Mouse (Mus musculus) frontal cortex, postnatal 36 days (tissue): ENCODE data around the gene St3gal4.

Experiments used
- DNase-seq, 2 experiments: peaks; one replicate each; pipeline ENCODE4 v3.0.0; 2022; ENCODE audit warnings: low spot score in 2 of 2

Gene St3gal4

DNA sequence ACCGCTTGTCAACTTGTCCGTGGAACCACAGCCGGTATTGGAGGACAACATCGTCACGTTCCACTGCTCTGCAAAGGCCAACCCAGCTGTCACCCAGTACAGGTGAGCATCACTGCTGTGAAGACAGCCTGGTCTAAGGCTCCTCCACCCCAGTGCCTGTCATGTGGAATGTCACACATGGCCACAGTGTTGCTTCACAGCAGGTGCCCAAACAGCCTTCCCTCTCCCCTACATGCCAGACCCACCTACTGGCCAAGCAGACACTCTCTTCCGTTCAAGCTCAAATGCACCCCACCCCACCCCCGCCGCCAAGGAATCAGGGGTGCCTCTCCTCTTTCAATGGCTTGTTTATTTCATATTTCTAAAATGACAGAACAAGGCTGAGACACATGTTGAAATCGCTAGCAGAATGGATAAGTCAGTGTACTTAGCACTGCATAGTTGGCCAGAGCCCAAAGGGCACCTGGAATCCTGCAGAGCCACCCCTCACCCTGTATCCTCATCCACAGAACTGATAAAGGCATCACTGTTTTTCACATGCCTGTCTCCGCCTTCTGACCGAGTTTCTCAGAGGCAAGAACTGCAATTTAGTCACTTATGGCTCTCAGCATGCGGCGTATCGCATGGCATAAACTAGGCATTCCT, 111.2 kb downstream of the St3gal4 start:
- DNase-seq = no peak

DNA sequence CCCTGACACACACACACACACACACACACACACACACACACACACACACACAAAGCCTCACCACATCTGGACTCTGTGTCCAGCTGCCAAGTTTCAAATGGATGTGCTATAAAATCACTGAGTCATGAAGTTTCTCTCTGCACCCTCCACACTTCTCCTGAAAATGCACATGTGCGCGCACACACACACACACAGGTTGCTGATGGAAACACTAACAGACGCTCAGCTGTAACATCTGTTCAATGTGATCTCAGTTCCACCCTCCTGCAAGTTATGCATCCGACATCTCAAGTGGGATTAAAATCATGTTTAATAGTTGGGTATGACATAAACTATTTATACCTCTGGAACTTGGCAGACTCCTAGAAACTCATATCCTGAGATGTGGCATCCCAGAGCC, 115.0 kb downstream of the St3gal4 start:
- DNase-seq = no peak

DNA sequence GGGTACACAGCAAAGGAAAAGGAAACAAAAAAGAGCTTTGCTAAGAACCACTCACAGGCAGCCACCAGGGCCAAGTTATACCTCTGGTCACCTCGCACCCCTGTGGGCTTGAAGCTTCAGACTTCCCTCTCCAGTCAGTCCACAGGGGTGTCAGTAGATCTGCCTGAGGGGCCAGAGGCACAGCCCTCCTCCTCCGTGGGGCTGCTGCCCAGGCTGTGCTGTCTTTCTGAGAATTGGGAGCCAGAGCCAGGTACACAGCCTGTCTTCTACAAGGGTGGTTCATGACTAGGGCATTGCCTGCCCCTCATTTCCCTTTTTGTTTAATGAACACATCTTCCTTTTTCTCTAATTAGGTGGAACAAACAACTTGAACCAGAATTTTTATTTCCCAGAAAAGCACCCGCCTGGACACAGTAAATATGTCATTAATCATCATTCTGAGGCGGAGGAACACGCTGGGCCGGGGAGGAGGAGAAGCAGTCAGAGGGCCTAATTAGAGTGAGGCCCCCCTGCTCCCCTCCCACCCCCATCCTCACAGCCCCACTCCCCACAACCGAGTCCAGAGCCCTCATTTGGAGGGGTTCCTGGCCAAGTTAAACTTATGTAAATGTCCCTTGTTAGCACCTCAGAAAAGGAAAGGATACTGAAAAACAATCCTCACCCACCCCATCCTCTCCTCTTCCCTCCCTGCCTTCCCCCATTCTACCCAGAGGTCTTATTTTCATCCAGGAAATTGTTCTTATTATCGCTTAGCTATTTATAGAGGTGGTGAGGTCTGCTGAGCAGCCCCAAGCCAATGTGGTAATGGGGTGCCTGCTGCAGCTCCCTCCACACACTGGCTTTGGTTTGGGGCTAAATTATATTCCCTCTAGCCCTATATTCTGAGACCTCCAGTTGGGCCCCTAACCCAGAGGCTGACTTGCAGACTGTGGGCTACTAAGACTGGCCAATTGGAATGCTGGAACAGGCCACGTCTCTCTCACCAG, 120.9 kb downstream of the St3gal4 start:
- DNase-seq = no peak
